Mouse (Mus musculus): ENCODE data around the gene Cdadc1. TPM values are rescaled to one million over a fixed set of nuclear protein-coding genes. Genes with fewer than 3 reads are reported as not detected.
"Not testable (repeated sequence)": the region's sequence is repeated elsewhere in the genome, so short reads cannot be mapped to it uniquely, and the experiment has no call there.

Cdadc1 gene
- total and polyA plus RNA-seq, 3 experiments, result 15.3 to 26.2 (median 17.7) TPM

- TF ChIP-seq GATA1 (IDR thresholded peaks at IDR 0.05; ENCODE audit: borderline replicate concordance, low read length) (no peak), CTCF (IDR thresholded peaks at IDR 0.05; ENCODE audit: low read depth, low read length) (no peak), GATA2 (IDR thresholded peaks at IDR 0.05; ENCODE audit: borderline replicate concordance, low read depth, low read length) (no peak), TAL1 (conservative IDR thresholded peaks at IDR 0.05; ENCODE audit: low read depth, low read length) (no peak), POLR2AphosphoS5 (IDR thresholded peaks at IDR 0.05; ENCODE audit: insufficient replicate concordance, low read depth, low read length) (no peak)
- H3K36me3 ChIP-seq (replicated peaks), result no peaks in the 10 kb centered on the region
- H3K27me3 ChIP-seq (ENCODE audit: insufficient read depth, low read length), result no peaks in the 10 kb centered on the region
- DNase-seq (ENCODE audit: low spot score) (no peak), ATAC-seq (ENCODE audit: extremely low read depth, insufficient number of reproducible peaks, low FRiP score, poor library complexity, severe bottlenecking) (no peak)
- H3K9me3 ChIP-seq (replicated peaks), result peaks cover 12% of the 10 kb centered on the region
- no peak overlapping the region for H3K4me3 ChIP-seq (ENCODE audit: low read depth, low read length)
- H3K4me1 ChIP-seq (ENCODE audit: insufficient read depth, low read depth, low read length), result no peaks in the 10 kb centered on the region
Observed at GRCm38 (mm10) chr14:59624326-59624885, 26.6 kb upstream of the Cdadc1 start.

- Histone ChIP-seq H3K9me3 (replicated peaks) (no peaks in the 10 kb centered on the region), H3K27me3 (ENCODE audit: insufficient read depth, low read length) (no peaks in the 10 kb centered on the region), H3K4me1 (ENCODE audit: insufficient read depth, low read depth, low read length) (no peaks in the 10 kb centered on the region), H3K4me3 (ENCODE audit: low read depth, low read length) (no peak overlapping the region), H3K36me3 (replicated peaks) (no peaks in the 10 kb centered on the region)
- ATAC-seq (ENCODE audit: extremely low read depth, insufficient number of reproducible peaks, low FRiP score, poor library complexity, severe bottlenecking) (no peak), DNase-seq (ENCODE audit: low spot score) (no peak)
- TF ChIP-seq GATA1 (IDR thresholded peaks at IDR 0.05; ENCODE audit: borderline replicate concordance, low read length) (no peak), CTCF (IDR thresholded peaks at IDR 0.05; ENCODE audit: low read depth, low read length) (no peak), POLR2AphosphoS5 (IDR thresholded peaks at IDR 0.05; ENCODE audit: insufficient replicate concordance, low read depth, low read length) (no peak), TAL1 (conservative IDR thresholded peaks at IDR 0.05; ENCODE audit: low read depth, low read length) (no peak)
Observed at GRCm38 (mm10) chr14:59616802-59617201, 19.0 kb upstream of the Cdadc1 start.

GRCm38 (mm10) chr14:59614149-59614548 is 16.4 kb upstream of the Cdadc1 start:
- H3K4me3 ChIP-seq (ENCODE audit: low read depth, low read length); H3K36me3 ChIP-seq (replicated peaks); H3K4me1 ChIP-seq (ENCODE audit: insufficient read depth, low read depth, low read length); DNase-seq (ENCODE audit: low spot score); ATAC-seq (ENCODE audit: extremely low read depth, insufficient number of reproducible peaks, low FRiP score, poor library complexity, severe bottlenecking); H3K27me3 ChIP-seq (ENCODE audit: insufficient read depth, low read length); H3K9me3 ChIP-seq (replicated peaks): not testable (repeated sequence)

- H3K4me3 ChIP-seq (ENCODE audit: low read depth, low read length), result no peak overlapping the region
- TF ChIP-seq GATA1 (IDR thresholded peaks at IDR 0.05; ENCODE audit: borderline replicate concordance, low read length) (no peak), GATA2 (IDR thresholded peaks at IDR 0.05; ENCODE audit: borderline replicate concordance, low read depth, low read length) (no peak), POLR2AphosphoS5 (IDR thresholded peaks at IDR 0.05; ENCODE audit: insufficient replicate concordance, low read depth, low read length) (no peak), TAL1 (conservative IDR thresholded peaks at IDR 0.05; ENCODE audit: low read depth, low read length) (no peak), CTCF (IDR thresholded peaks at IDR 0.05; ENCODE audit: low read depth, low read length) (peak; percentile 18; the same call in 1 of the 2 replicates)
- H3K36me3 ChIP-seq (replicated peaks), result no peaks in the 10 kb centered on the region
- 0 out of 2 replicates have a peak, but pooled peaks cover 3% of the 10 kb centered on the region for H3K27me3 ChIP-seq (ENCODE audit: insufficient read depth, low read length)
- DNase-seq (ENCODE audit: low spot score) (no peak), ATAC-seq (ENCODE audit: extremely low read depth, insufficient number of reproducible peaks, low FRiP score, poor library complexity, severe bottlenecking) (no peak)
- H3K9me3 ChIP-seq (replicated peaks), result no peaks in the 10 kb centered on the region
- H3K4me1 ChIP-seq (ENCODE audit: insufficient read depth, low read depth, low read length), result no peaks in the 10 kb centered on the region
Observed at GRCm38 (mm10) chr14:59612920-59613625, 15.3 kb upstream of the Cdadc1 start.

GRCm38 (mm10) chr14:59607021-59607420 is 9.3 kb upstream of the Cdadc1 start:
- no peak for TF ChIP-seq GATA1 (IDR thresholded peaks at IDR 0.05; ENCODE audit: borderline replicate concordance, low read length)
- TF ChIP-seq TAL1 (conservative IDR thresholded peaks at IDR 0.05; ENCODE audit: low read depth, low read length), result no peak
- TF ChIP-seq CTCF (IDR thresholded peaks at IDR 0.05; ENCODE audit: low read depth, low read length), result no peak
- TF ChIP-seq POLR2AphosphoS5 (IDR thresholded peaks at IDR 0.05; ENCODE audit: insufficient replicate concordance, low read depth, low read length), result no peak
- TF ChIP-seq GATA2 (IDR thresholded peaks at IDR 0.05; ENCODE audit: borderline replicate concordance, low read depth, low read length), result no peak
- H3K36me3 ChIP-seq (replicated peaks), result no peaks in the 10 kb centered on the region
- H3K4me3 ChIP-seq (ENCODE audit: low read depth, low read length), result no peak overlapping the region
- H3K27me3 ChIP-seq (ENCODE audit: insufficient read depth, low read length), result peaks cover 12% of the 10 kb centered on the region
- no peaks in the 10 kb centered on the region for H3K9me3 ChIP-seq (replicated peaks)
- ATAC-seq (ENCODE audit: extremely low read depth, insufficient number of reproducible peaks, low FRiP score, poor library complexity, severe bottlenecking) (no peak), DNase-seq (ENCODE audit: low spot score) (no peak)
- H3K4me1 ChIP-seq (ENCODE audit: insufficient read depth, low read depth, low read length), result peaks cover 4% of the 10 kb centered on the region; the same call in 1 of the 2 replicates

GRCm38 (mm10) chr14:59605671-59606353 is 8.1 kb upstream of the Cdadc1 start:
- peaks cover 14% of the 10 kb centered on the region for H3K27me3 ChIP-seq (ENCODE audit: insufficient read depth, low read length)
- no peaks in the 10 kb centered on the region for H3K9me3 ChIP-seq (replicated peaks)
- peaks cover 4% of the 10 kb centered on the region; the same call in 1 of the 2 replicates for H3K4me1 ChIP-seq (ENCODE audit: insufficient read depth, low read depth, low read length)
- H3K36me3 ChIP-seq (replicated peaks), result no peaks in the 10 kb centered on the region
- peak; percentile 9 for DNase-seq (ENCODE audit: low spot score)
- ATAC-seq (ENCODE audit: extremely low read depth, insufficient number of reproducible peaks, low FRiP score, poor library complexity, severe bottlenecking), result peak; percentile 22; the same call in 1 of the 2 replicates
- no peak overlapping the region for H3K4me3 ChIP-seq (ENCODE audit: low read depth, low read length)
- TF ChIP-seq CTCF (IDR thresholded peaks at IDR 0.05; ENCODE audit: low read depth, low read length) (0 out of 2 replicates have a peak, but pooled peaks have one; percentile 33), POLR2AphosphoS5 (IDR thresholded peaks at IDR 0.05; ENCODE audit: insufficient replicate concordance, low read depth, low read length) (no peak)

Data from G1E (cell line).